Mouse (Mus musculus) hindbrain, embryonic 15.5 days (tissue): ENCODE measurements around the gene Nt5dc3. TPM values are rescaled to one million over a fixed set of nuclear protein-coding genes. Genes with fewer than 3 reads are reported as not detected.

Experiments
- ATAC-seq: fragments of 200-750 bp; cut with Nextera tagmentation; 2 replicates; pipeline ENCODE4 v1.8.0; 2017; ENCODE audit warnings: low read depth, moderate number of reproducible peaks, moderate TSS enrichment; ENCODE audit not compliant: low FRiP score
- H3K27ac ChIP-seq: fragments of 300-500 bp; sonication (generic); replicated peaks from 2 replicates; pipeline ENCODE4 v1.5.1; 2015; ENCODE audit warnings: mild to moderate bottlenecking, inconsistent platforms
- H3K27me3 ChIP-seq: fragments of 300-500 bp; sonication (generic); 2 replicates; pipeline ENCODE4 v1.6.1; 2015; ENCODE audit warnings: control low read depth, inconsistent platforms
- H3K36me3 ChIP-seq: fragments of 300-500 bp; sonication (generic); 2 replicates; pipeline ENCODE4 v1.6.1; 2015; ENCODE audit warnings: control low read depth, inconsistent platforms
- H3K4me1 ChIP-seq: fragments of 300-500 bp; sonication (generic); replicated peaks from 2 replicates; pipeline ENCODE4 v1.6.1; 2015; ENCODE audit warnings: control low read depth, inconsistent platforms
- H3K4me2 ChIP-seq: fragments of 300-500 bp; sonication (generic); 2 replicates; pipeline ENCODE4 v1.6.1; 2015; ENCODE audit warnings: moderate library complexity, mild to moderate bottlenecking, inconsistent platforms
- H3K4me3 ChIP-seq: fragments of 300-500 bp; sonication (generic); 2 replicates; pipeline ENCODE4 v1.5.1; 2015; ENCODE audit warnings: mild to moderate bottlenecking, inconsistent platforms
- H3K9ac ChIP-seq: fragments of 300-500 bp; sonication (generic); 2 replicates; pipeline ENCODE4 v1.6.1; 2015; ENCODE audit warnings: inconsistent platforms
- H3K9me3 ChIP-seq: fragments of 300-500 bp; sonication (generic); 2 replicates; pipeline ENCODE4 v1.6.1; 2016; ENCODE audit warnings: control low read depth, inconsistent platforms
- WGBS: fragments of 180-500 bp; shearing (Covaris S2); methylation state at CpG from one replicate; pipeline ENCODE4 v1.1.7; 2015; 5-methylcytosine and 5-hydroxymethylcytosine counted together
- polyA plus RNA-seq: library from polyadenylated mRNA; unstranded; fragments of >200 nt; fragmentation: Nextera tagmentation; extraction: Ambion mirVana; gene quantifications from 2 replicates; pipeline ENCODE4 v1.2.1, GENCODE M21; 2015

Nt5dc3 gene
- polyA plus RNA-seq, 1 experiment from 2014 or later: 10.8 TPM

DNA sequence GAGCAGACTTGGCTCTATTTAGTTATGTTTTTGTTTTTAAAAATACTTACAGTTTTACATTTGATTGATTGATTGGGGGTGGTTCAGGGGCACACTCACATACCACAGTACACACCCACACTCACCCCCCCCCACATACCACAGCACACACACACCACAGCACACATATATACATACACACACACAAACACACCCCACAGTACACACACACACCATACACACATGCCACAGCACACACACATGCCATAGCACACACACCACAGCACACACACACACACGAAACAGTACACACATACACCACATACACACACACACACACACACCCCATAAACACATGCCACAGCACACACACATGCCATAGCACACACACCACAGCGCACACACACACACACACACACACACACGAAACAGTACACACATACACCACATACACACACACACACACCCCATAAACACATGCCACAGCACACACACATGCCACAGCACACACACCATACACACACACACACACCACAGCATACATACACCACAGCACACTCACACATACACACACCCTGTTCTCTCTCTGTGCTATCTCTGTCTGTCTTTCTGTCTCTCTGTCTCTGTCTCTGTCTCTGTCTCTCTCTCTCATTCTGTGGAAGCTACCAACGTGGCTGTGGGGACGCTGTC lies 17.4 kb downstream of the Nt5dc3 start:
- 0 out of 2 replicates have a peak, but pooled peaks have one; percentile 45 for ATAC-seq
- Histone ChIP-seq H3K9me3 (no peaks in the 10 kb centered on the region), H3K4me2 (no peak overlapping the region), H3K36me3 (no peaks in the 10 kb centered on the region), H3K27ac (no peak overlapping the region), H3K4me1 (no peaks in the 10 kb centered on the region), H3K27me3 (no peaks in the 10 kb centered on the region), H3K4me3 (no peak overlapping the region), H3K9ac (no peak overlapping the region)
- 91% methylated on average over 5 of the region's 5 CpGs for WGBS

DNA sequence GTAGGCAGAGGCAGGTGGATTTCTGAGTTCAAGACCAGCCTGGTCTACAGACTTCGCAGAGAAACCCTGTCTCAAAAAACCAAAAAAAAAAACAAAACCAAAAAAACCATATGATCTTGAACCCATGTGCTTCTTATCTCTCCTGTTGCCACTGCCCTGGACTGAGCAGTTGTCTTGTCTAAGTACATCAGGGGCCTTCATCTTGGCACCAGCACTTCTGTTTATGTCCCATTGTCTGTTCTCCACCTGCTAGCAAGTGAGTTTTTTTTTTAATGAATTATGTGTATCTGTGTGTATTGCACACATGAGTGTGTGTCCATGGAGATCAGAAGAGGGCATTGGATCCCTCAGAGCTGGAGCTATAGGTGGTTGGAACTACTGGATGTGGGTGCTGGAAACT lies 28.6 kb downstream of the Nt5dc3 start:
- ATAC-seq: no peak
- Histone ChIP-seq H3K4me3 (no peak overlapping the region), H3K27me3 (no peaks in the 10 kb centered on the region), H3K9ac (no peak overlapping the region), H3K9me3 (no peaks in the 10 kb centered on the region), H3K36me3 (peaks cover 3% of the 10 kb centered on the region; the same call in 1 of the 2 replicates), H3K4me1 (no peaks in the 10 kb centered on the region), H3K27ac (no peak overlapping the region), H3K4me2 (no peak overlapping the region)
- 100% methylated on average over 1 of the region's 1 CpGs for WGBS

DNA sequence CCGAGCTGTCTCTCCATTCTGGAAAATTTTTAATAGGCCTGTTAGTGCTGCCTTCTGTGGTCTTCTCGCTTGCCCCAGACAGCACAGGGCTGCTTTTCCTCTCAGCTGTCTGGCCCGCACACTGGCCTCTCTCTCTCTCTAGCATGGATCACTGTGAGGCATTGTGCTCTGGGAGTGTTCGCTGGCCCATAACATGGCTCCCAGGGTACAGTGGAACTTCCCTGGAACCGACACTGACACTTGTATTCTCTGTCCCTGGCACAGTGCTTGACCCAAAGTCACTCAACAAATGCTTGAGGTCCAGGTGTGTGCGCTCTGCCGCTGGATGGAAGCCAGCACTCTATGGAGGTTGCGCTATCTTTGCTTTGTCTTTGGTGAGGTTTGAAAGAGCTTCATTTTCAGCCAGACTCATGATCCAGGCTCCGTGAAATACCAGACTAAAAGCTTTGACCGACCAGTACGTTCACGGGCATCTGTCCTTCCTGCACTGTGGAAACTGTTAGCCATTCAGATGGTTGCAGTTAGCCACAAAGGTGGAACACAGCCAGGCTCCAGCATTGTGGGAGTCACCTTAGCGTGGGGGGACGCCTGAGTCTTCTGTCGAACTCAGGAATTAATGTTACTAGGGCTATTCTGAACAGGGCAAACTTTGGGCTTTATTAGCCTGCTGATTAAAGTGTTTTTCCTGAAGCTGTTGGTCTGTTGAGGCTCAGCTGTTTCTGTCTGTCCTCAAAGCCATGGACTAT lies 29.4 kb downstream of the Nt5dc3 start:
- Histone ChIP-seq H3K36me3 (peaks cover 3% of the 10 kb centered on the region; the same call in 1 of the 2 replicates), H3K4me2 (no peak overlapping the region), H3K9me3 (no peaks in the 10 kb centered on the region), H3K9ac (no peak overlapping the region), H3K4me3 (no peak overlapping the region), H3K27ac (no peak overlapping the region), H3K27me3 (no peaks in the 10 kb centered on the region), H3K4me1 (no peaks in the 10 kb centered on the region)
- peak; percentile 55 for ATAC-seq
- WGBS: 65% methylated on average over 15 of the region's 15 CpGs

DNA sequence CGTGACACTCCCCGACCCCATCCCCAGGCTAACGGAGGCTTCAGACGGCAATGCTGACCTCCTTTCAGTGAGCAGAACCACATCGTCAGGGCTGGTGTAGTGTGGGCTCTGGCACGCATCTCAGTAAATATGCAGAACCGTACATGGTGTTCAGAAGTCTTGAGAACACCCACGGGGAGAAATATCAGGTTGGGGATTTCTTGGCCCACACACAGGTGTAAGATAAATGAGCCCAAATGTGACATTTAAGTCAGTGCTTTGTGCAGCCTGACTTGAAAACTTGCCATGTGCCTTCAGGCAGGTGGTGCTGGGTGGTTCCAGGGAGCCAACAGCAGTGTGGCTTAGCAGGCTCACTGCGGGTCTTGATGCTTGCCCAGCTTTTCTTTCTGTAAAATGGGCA lies 31.2 kb downstream of the Nt5dc3 start:
- Histone ChIP-seq H3K27me3 (no peaks in the 10 kb centered on the region), H3K36me3 (peaks cover 3% of the 10 kb centered on the region; the same call in 1 of the 2 replicates), H3K27ac (no peak overlapping the region), H3K4me1 (no peaks in the 10 kb centered on the region), H3K9me3 (no peaks in the 10 kb centered on the region), H3K4me2 (no peak overlapping the region), H3K9ac (no peak overlapping the region), H3K4me3 (no peak overlapping the region)
- ATAC-seq: no peak
- 78% methylated on average over 9 of the region's 9 CpGs for whole genome bisulfite sequencing

DNA sequence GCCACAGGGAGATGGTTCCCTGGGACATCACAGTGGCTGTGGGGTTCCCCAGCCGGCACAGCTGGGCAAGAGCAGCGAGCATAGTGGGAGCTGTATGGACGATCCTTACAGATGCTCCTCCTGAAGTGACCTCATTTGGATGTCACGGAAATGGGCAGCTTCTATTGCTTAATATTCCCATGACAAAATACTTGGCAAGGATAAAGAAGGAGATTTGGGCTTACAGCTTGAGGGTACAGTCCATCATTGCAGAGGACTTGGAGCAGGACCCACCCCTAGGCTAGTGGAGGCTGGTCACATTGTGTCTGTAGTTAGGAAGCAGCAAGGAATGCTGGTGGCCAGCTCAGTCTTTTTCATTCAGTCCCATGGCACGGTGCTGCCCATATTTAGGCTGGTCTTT lies 31.8 kb downstream of the Nt5dc3 start:
- Histone ChIP-seq H3K4me2 (no peak overlapping the region), H3K9ac (no peak overlapping the region), H3K27ac (no peak overlapping the region), H3K4me3 (no peak overlapping the region), H3K27me3 (no peaks in the 10 kb centered on the region), H3K4me1 (no peaks in the 10 kb centered on the region), H3K36me3 (peaks cover 3% of the 10 kb centered on the region; the same call in 1 of the 2 replicates), H3K9me3 (no peaks in the 10 kb centered on the region)
- no peak for ATAC-seq
- WGBS: 88% methylated on average over 5 of the region's 5 CpGs

DNA sequence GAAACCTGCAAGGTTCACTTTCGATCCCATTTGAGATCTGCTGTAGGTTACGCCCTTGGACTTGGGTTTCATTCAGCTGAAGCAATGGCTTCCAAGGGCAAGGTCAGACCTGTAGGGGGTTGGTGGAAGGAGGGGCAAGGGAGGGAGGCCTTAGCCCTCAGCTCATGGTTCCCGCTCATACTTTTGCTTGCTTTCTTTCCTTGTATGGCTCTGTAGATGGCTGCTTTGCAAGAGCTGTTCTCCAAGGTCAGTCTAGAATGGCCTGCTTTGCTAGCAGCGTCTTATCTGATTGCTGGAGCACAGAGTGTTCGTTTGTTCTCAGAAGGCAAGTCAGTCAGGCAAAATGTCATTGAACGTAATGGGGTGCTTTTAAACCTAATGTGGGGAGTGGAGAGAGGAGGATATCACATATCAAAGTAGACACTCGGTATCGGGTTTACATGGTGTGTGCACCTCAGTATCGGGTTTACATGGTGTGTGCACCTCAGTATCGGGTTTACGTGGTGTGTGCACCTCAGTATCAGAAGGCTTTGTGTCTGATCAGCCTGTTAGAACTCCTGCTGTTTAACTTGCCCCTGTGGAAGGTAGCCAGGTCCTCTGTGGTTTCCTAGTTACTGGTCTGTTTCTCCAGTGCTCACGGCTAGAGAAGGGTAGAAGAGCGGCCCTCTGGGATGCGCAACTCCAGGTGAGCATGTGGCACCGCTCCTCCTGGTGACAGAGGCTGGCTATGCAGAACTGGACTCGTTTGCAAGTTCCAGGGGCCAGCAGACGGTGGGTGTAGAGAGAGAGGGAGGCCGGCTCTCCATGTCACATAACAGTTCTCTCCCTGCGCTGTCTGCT lies 35.7 kb downstream of the Nt5dc3 start:
- Histone ChIP-seq H3K4me2 (no peak overlapping the region), H3K27ac (no peak overlapping the region), H3K36me3 (peaks cover 3% of the 10 kb centered on the region; the same call in 1 of the 2 replicates), H3K9me3 (no peaks in the 10 kb centered on the region), H3K4me1 (peaks cover 4% of the 10 kb centered on the region), H3K9ac (no peak overlapping the region), H3K4me3 (no peak overlapping the region), H3K27me3 (no peaks in the 10 kb centered on the region)
- ATAC-seq: no peak
- WGBS: 82% methylated on average over 19 of the region's 19 CpGs

DNA sequence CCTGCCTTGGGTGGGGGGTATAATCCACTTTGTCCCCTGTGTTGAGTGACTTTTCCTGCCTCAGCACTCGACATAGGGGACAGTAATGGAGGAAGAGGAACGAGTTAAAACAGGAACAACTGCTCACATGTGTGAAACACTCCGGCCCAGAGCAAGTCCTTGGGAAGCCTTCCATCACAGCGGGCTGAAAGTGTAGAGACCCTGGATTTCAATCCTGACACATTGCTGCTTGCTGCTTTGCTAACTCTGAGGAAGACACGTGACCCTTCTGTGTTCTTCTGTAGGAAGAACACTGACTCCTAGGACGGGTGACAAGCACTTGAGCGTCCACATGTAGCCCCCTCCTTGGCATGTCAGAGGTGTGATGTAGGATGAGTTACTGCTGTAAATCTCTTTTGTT lies 36.3 kb downstream of the Nt5dc3 start:
- no peak overlapping the region for H3K9ac ChIP-seq
- peaks cover 5% of the 10 kb centered on the region; the same call in 1 of the 2 replicates for H3K36me3 ChIP-seq
- H3K4me2 ChIP-seq: no peak overlapping the region
- 87% methylated on average over 7 of the region's 7 CpGs for WGBS
- H3K27ac ChIP-seq: no peak overlapping the region
- ATAC-seq: no peak
- H3K9me3 ChIP-seq: no peaks in the 10 kb centered on the region
- H3K27me3 ChIP-seq: no peaks in the 10 kb centered on the region
- H3K4me3 ChIP-seq: no peak overlapping the region
- peaks cover 8% of the 10 kb centered on the region for H3K4me1 ChIP-seq

DNA sequence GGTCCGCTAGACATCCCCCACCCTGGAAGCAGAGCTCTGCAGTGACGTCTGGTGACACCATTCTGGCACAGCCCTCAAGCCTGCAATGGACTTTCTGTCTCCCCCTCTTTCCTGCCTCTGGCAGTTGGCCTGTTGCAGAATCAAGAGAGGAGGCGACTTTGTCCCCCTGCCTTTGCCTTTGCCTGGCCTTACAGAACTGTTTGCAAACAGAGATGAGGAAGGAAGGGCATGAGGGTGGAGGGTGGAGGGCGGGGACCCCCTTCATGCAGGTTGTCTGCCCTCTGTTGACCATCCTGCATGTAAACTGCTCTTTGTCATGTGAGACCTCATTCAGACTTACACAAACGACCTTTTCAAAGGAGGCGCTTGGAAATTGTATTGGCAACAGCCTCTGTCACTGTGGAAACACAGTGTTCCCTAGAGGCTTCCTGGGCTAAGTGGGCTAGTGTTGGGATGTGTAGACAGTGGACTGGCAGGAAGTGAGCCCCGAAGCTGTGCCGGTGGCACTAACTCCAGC lies 40.9 kb downstream of the Nt5dc3 start:
- Histone ChIP-seq H3K9me3 (no peaks in the 10 kb centered on the region), H3K27ac (peak overlapping the region; percentile 19), H3K27me3 (no peaks in the 10 kb centered on the region), H3K9ac (no peak overlapping the region), H3K4me2 (0 out of 2 replicates have a peak overlapping the region, but pooled peaks have one; percentile 9), H3K36me3 (peaks cover 17% of the 10 kb centered on the region), H3K4me3 (no peak overlapping the region), H3K4me1 (peaks cover 8% of the 10 kb centered on the region)
- peak; percentile 83 for ATAC-seq
- 13% methylated on average over 8 of the region's 8 CpGs for WGBS

DNA sequence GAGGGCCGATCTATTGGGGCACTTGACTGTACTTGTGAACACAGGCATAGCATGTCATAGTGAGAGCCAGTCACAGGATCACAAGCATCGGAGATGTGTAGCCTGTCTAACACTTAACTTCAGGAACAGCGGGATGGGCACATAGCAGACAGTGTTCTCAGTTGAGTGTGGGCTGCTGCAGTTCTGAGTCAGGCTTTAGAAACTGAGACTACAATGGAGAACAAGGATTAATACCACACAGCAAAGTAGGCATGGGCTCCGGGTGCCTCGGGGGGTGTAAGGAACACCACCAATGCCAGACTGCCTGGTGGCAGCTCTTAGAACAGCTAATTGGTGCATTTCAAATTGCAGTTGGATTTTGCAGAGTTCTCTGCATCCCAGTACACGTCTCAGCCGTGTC lies 42.2 kb downstream of the Nt5dc3 start:
- Histone ChIP-seq H3K9ac (no peak overlapping the region), H3K9me3 (no peaks in the 10 kb centered on the region), H3K4me2 (no peak overlapping the region), H3K36me3 (peaks cover 26% of the 10 kb centered on the region), H3K27me3 (no peaks in the 10 kb centered on the region), H3K27ac (no peak overlapping the region), H3K4me1 (peaks cover 8% of the 10 kb centered on the region), H3K4me3 (no peak overlapping the region)
- WGBS: 94% methylated on average over 7 of the region's 7 CpGs
- ATAC-seq: no peak

DNA sequence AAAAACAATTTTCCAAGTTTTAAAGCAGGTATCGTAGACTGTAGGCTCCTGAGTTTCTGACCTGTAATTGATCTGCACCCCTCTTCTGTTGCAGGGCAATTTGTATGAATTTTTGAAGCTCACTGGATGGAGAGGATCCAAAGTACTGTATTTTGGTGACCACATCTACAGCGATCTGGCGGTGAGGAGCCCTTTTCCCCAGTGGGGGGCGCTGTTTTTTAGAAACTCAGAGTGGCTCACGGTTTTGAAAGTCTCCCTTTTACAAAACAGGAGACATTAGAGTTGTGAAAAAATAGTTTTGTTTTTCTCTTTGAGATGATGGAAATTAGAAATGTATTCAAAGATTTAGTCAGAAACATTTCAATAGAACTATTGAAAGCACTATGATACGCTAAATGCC lies 45.3 kb downstream of the Nt5dc3 start:
- Histone ChIP-seq H3K9me3 (no peaks in the 10 kb centered on the region), H3K27me3 (no peaks in the 10 kb centered on the region), H3K4me3 (no peak overlapping the region), H3K27ac (no peak overlapping the region), H3K36me3 (peaks cover 26% of the 10 kb centered on the region), H3K9ac (no peak overlapping the region), H3K4me1 (peaks cover 8% of the 10 kb centered on the region), H3K4me2 (no peak overlapping the region)
- 81% methylated on average over 6 of the region's 6 CpGs for WGBS
- ATAC-seq: no peak

DNA sequence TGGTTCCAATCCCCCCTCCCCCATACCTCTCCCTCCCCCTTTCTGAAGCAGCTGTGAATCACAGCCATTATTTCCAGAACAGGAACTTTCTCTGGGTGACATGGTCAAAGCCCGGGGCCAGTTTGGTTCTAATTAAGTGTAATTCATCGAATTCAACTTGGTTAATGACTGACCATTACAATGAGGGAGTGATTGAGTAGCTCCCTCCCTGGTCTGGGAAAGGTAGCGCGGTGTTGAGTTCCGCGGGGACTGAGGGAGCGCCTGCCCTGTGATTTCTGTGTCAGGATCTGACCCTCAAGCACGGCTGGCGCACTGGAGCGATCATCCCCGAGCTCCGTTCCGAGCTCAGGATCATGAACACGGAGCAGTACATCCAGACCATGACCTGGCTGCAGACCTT lies 46.1 kb downstream of the Nt5dc3 start:
- no peak for ATAC-seq
- Histone ChIP-seq H3K4me2 (no peak overlapping the region), H3K9ac (no peak overlapping the region), H3K27me3 (no peaks in the 10 kb centered on the region), H3K9me3 (no peaks in the 10 kb centered on the region), H3K36me3 (peaks cover 26% of the 10 kb centered on the region), H3K27ac (no peak overlapping the region), H3K4me3 (no peak overlapping the region), H3K4me1 (peaks cover 1% of the 10 kb centered on the region)
- WGBS: 65% methylated on average over 14 of the region's 14 CpGs
